Mouse (Mus musculus) lung, embryonic 14.5 days (tissue): ENCODE data around the gene Rec114. TPM values are rescaled to one million over a fixed set of nuclear protein-coding genes. Genes with fewer than 3 reads are reported as not detected.
A peak's percentile ranks its signal among the peaks of the same experiment; 100 is the strongest.

Experiments used
- ATAC-seq: fragments of 200-750 bp; cut with Nextera tagmentation; 2 replicates; pipeline ENCODE4 v1.8.0; 2017; ENCODE audit warnings: mild to moderate bottlenecking, moderate TSS enrichment, moderate library complexity; ENCODE audit not compliant: insufficient read depth
- DNase-seq: peaks from one replicate; pipeline ENCODE4 v3.0.0-alpha.2; 2015
- H3K27ac ChIP-seq: fragments of 300-500 bp; sonication (generic); 2 replicates; pipeline ENCODE4 v1.5.1; 2014; ENCODE audit warnings: low read depth, mild to moderate bottlenecking, moderate library complexity
- H3K27me3 ChIP-seq: fragments of 300-500 bp; sonication (generic); 2 replicates; pipeline ENCODE4 v1.6.1; 2014; ENCODE audit warnings: low read length, control low read depth; ENCODE audit not compliant: insufficient read depth
- H3K36me3 ChIP-seq: fragments of 300-500 bp; sonication (generic); 2 replicates; pipeline ENCODE4 v1.6.1; 2014; ENCODE audit warnings: control low read depth; ENCODE audit not compliant: insufficient read depth
- H3K4me1 ChIP-seq: fragments of 300-500 bp; sonication (generic); 2 replicates; pipeline ENCODE4 v1.6.1; 2014; ENCODE audit warnings: antibody characterized with exemption, control low read depth; ENCODE audit not compliant: insufficient read depth
- H3K4me2 ChIP-seq: fragments of 300-500 bp; sonication (generic); 2 replicates; pipeline ENCODE4 v1.6.1; 2014; ENCODE audit warnings: mild to moderate bottlenecking
- H3K4me3 ChIP-seq: fragments of 300-500 bp; sonication (generic); 2 replicates; pipeline ENCODE4 v1.5.1; 2014; ENCODE audit warnings: low read depth, low read length
- H3K9ac ChIP-seq: fragments of 300-500 bp; sonication (generic); 2 replicates; pipeline ENCODE4 v1.6.1; 2014
- H3K9me3 ChIP-seq: fragments of 300-500 bp; sonication (generic); 2 replicates; pipeline ENCODE4 v1.6.1; 2016; ENCODE audit warnings: low read depth, low read length, control low read depth
- CTCF ChIP-seq: IDR thresholded peaks from 2 replicates; pipeline ENCODE4 v1.5.1; 2016; ENCODE audit warnings: antibody characterized with exemption, low read depth
- WGBS: fragments of 180-500 bp; shearing (Covaris S2); extraction: QIAGEN DNeasy Blood & Tissue Kit; methylation state at CpG from one replicate; pipeline ENCODE4 v1.1.7; 2014; 5-methylcytosine and 5-hydroxymethylcytosine counted together
- polyA plus RNA-seq: library from polyadenylated mRNA; unstranded; fragments of >200 nt; fragmentation: Nextera tagmentation; extraction: Ambion mirVana; gene quantifications from 2 replicates; pipeline ENCODE4 v1.2.1, GENCODE M21; 2014

The Rec114 gene
- polyA plus RNA-seq, 1 experiment from 2014 or later, result 1.5 TPM

- Histone ChIP-seq H3K4me3 (no peak overlapping the region), H3K9ac (no peak overlapping the region), H3K27ac (no peak overlapping the region), H3K27me3 (no peaks in the 10 kb centered on the region), H3K36me3 (peaks cover 42% of the 10 kb centered on the region; the same call in 1 of the 2 replicates), H3K4me2 (no peak overlapping the region), H3K4me1 (no peaks in the 10 kb centered on the region), H3K9me3 (no peaks in the 10 kb centered on the region)
- no peak for ATAC-seq
- DNase-seq, result no peak
- WGBS, result 76% methylated on average over 9 of the region's 9 CpGs
- TF ChIP-seq CTCF, result no peak
Measured at GRCm38 (mm10) chr9:58665492-58665891, 78.3 kb downstream of the Rec114 start.

- no peak overlapping the region for H3K9ac ChIP-seq
- H3K4me1 ChIP-seq, result no peaks in the 10 kb centered on the region
- DNase-seq, result no peak
- H3K9me3 ChIP-seq, result no peaks in the 10 kb centered on the region
- no peak overlapping the region for H3K4me2 ChIP-seq
- ATAC-seq, result no peak
- no peak overlapping the region for H3K27ac ChIP-seq
- TF ChIP-seq CTCF, result no peak
- H3K36me3 ChIP-seq, result peaks cover 42% of the 10 kb centered on the region; the same call in 1 of the 2 replicates
- 75% methylated on average over 3 of the region's 3 CpGs for WGBS
- no peaks in the 10 kb centered on the region for H3K27me3 ChIP-seq
- no peak overlapping the region for H3K4me3 ChIP-seq
Measured at GRCm38 (mm10) chr9:58662791-58663190, 81.0 kb downstream of the Rec114 start.

GRCm38 (mm10) chr9:58662007-58662406 lies 81.8 kb downstream of the Rec114 start:
- no peak overlapping the region for H3K4me2 ChIP-seq
- no peak overlapping the region for H3K27ac ChIP-seq
- 88% methylated on average over 4 of the region's 4 CpGs for WGBS
- no peaks in the 10 kb centered on the region for H3K4me1 ChIP-seq
- no peak overlapping the region for H3K9ac ChIP-seq
- no peak for ATAC-seq
- TF ChIP-seq CTCF, result peak; percentile 14; the same call in 1 of the 2 replicates
- H3K9me3 ChIP-seq, result no peaks in the 10 kb centered on the region
- H3K27me3 ChIP-seq, result no peaks in the 10 kb centered on the region
- peaks cover 39% of the 10 kb centered on the region; the same call in 1 of the 2 replicates for H3K36me3 ChIP-seq
- no peak overlapping the region for H3K4me3 ChIP-seq
- no peak for DNase-seq

- no peak overlapping the region for H3K4me2 ChIP-seq
- no peak for TF ChIP-seq CTCF
- DNase-seq (no peak), ATAC-seq (no peak)
- no peak overlapping the region for H3K9ac ChIP-seq
- H3K9me3 ChIP-seq, result no peaks in the 10 kb centered on the region
- peaks cover 35% of the 10 kb centered on the region; the same call in 1 of the 2 replicates for H3K36me3 ChIP-seq
- WGBS, result 77% methylated on average over 3 of the region's 3 CpGs
- H3K27me3 ChIP-seq, result no peaks in the 10 kb centered on the region
- H3K4me1 ChIP-seq, result no peaks in the 10 kb centered on the region
- peak overlapping the region; percentile 33; the same call in 1 of the 2 replicates for H3K27ac ChIP-seq
- no peak overlapping the region for H3K4me3 ChIP-seq
Measured at GRCm38 (mm10) chr9:58660673-58661072, 83.1 kb downstream of the Rec114 start.

- TF ChIP-seq CTCF, result no peak
- no peaks in the 10 kb centered on the region for H3K4me1 ChIP-seq
- ATAC-seq (peak; percentile 67), DNase-seq (no peak)
- no peak overlapping the region for H3K4me2 ChIP-seq
- H3K27ac ChIP-seq, result peak overlapping the region; percentile 58; the same call in 1 of the 2 replicates
- no peaks in the 10 kb centered on the region for H3K27me3 ChIP-seq
- H3K9ac ChIP-seq, result no peak overlapping the region
- WGBS, result 65% methylated on average over 9 of the region's 9 CpGs
- H3K36me3 ChIP-seq, result peaks cover 28% of the 10 kb centered on the region; the same call in 1 of the 2 replicates
- H3K9me3 ChIP-seq, result no peaks in the 10 kb centered on the region
- H3K4me3 ChIP-seq, result no peak overlapping the region
Measured at GRCm38 (mm10) chr9:58659989-58660388, 83.8 kb downstream of the Rec114 start.

- Histone ChIP-seq H3K9me3 (no peaks in the 10 kb centered on the region), H3K4me1 (no peaks in the 10 kb centered on the region), H3K4me2 (no peak overlapping the region), H3K4me3 (no peak overlapping the region), H3K36me3 (peaks cover 23% of the 10 kb centered on the region; the same call in 1 of the 2 replicates), H3K27ac (peak overlapping the region; percentile 58; the same call in 1 of the 2 replicates), H3K9ac (no peak overlapping the region), H3K27me3 (no peaks in the 10 kb centered on the region)
- no peak for DNase-seq
- TF ChIP-seq CTCF, result no peak
- WGBS, result 73% methylated on average over 3 of the region's 3 CpGs
- ATAC-seq, result no peak
Measured at GRCm38 (mm10) chr9:58659331-58659730, 84.4 kb downstream of the Rec114 start.

- Histone ChIP-seq H3K9ac (no peak overlapping the region), H3K4me3 (no peak overlapping the region), H3K4me1 (no peaks in the 10 kb centered on the region), H3K4me2 (no peak overlapping the region), H3K36me3 (peaks cover 19% of the 10 kb centered on the region; the same call in 1 of the 2 replicates), H3K27me3 (no peaks in the 10 kb centered on the region), H3K27ac (peak overlapping the region; percentile 67), H3K9me3 (no peaks in the 10 kb centered on the region)
- no peak for TF ChIP-seq CTCF
- 71% methylated on average over 4 of the region's 4 CpGs for WGBS
- ATAC-seq (no peak), DNase-seq (no peak)
Measured at GRCm38 (mm10) chr9:58658596-58659309, 85.0 kb downstream of the Rec114 start.
